Mouse (Mus musculus) heart, embryonic 16.5 days (tissue): ENCODE data around the gene Plxna1. TPM values are rescaled to one million over a fixed set of nuclear protein-coding genes. Genes with fewer than 3 reads are reported as not detected.

Experiments
- ATAC-seq: fragments of 200-750 bp; cut with Nextera tagmentation; replicated peaks from 2 replicates; pipeline ENCODE4 v1.8.0; 2017; ENCODE audit warnings: moderate number of reproducible peaks; ENCODE audit not compliant: insufficient read depth, low FRiP score; ENCODE audit errors: extremely low read depth
- H3K27ac ChIP-seq: fragments of 300-500 bp; sonication (generic); 2 replicates; pipeline ENCODE4 v1.5.1; 2014; ENCODE audit warnings: mild to moderate bottlenecking, low read length, control low read depth, moderate library complexity
- H3K27me3 ChIP-seq: fragments of 300-500 bp; sonication (generic); 2 replicates; pipeline ENCODE4 v1.6.1; 2014; ENCODE audit warnings: low read length, mixed read lengths; ENCODE audit not compliant: control insufficient read depth, insufficient read depth
- H3K36me3 ChIP-seq: fragments of 300-500 bp; sonication (generic); 2 replicates; pipeline ENCODE4 v1.6.1; 2014; ENCODE audit not compliant: control insufficient read depth, insufficient read depth
- H3K4me1 ChIP-seq: fragments of 300-500 bp; sonication (generic); 2 replicates; pipeline ENCODE4 v1.6.1; 2014; ENCODE audit warnings: low read length, mixed read lengths; ENCODE audit not compliant: control insufficient read depth, insufficient read depth
- H3K4me2 ChIP-seq: fragments of 300-500 bp; sonication (generic); 2 replicates; pipeline ENCODE4 v1.6.1; 2014; ENCODE audit warnings: low read depth, mild to moderate bottlenecking, control low read depth, low read length
- H3K4me3 ChIP-seq: fragments of 300-500 bp; sonication (generic); 2 replicates; pipeline ENCODE4 v1.5.1; 2014; ENCODE audit warnings: mild to moderate bottlenecking, control low read depth, low read length
- H3K9ac ChIP-seq: fragments of 300-500 bp; sonication (generic); 2 replicates; pipeline ENCODE4 v1.6.1; 2014; ENCODE audit warnings: low read length, control low read depth
- H3K9me3 ChIP-seq: fragments of 300-500 bp; sonication (generic); replicated peaks from 2 replicates; pipeline ENCODE4 v1.6.1; 2016; ENCODE audit warnings: low read length; ENCODE audit not compliant: control insufficient read depth
- WGBS: fragments of 180-500 bp; shearing (Covaris S2); extraction: QIAGEN DNeasy Blood & Tissue Kit; methylation state at CpG from one replicate; pipeline ENCODE4 v1.1.7; 2014; 5-methylcytosine and 5-hydroxymethylcytosine counted together
- polyA plus RNA-seq: library from polyadenylated mRNA; unstranded; fragments of >200 nt; fragmentation: Nextera tagmentation; extraction: Ambion mirVana; gene quantifications from 2 replicates; pipeline ENCODE4 v1.2.1, GENCODE M21; 2015

Plxna1 gene
- polyA plus RNA-seq, 1 experiment from 2014 or later = 7.5 TPM

GRCm38 (mm10) chr6:89397919-89398318 is 35.5 kb upstream of the Plxna1 start:
- Histone ChIP-seq H3K27ac (no peak overlapping the region), H3K4me2 (no peak overlapping the region), H3K27me3 (no peaks in the 10 kb centered on the region), H3K9ac (no peak overlapping the region), H3K4me3 (no peak overlapping the region), H3K9me3 (no peaks in the 10 kb centered on the region), H3K4me1 (no peaks in the 10 kb centered on the region), H3K36me3 (no peaks in the 10 kb centered on the region)
- no peak for ATAC-seq
- WGBS = 65% methylated on average over 4 of the region's 4 CpGs

- no peak for ATAC-seq
- Histone ChIP-seq H3K4me2 (no peak overlapping the region), H3K27ac (no peak overlapping the region), H3K36me3 (no peaks in the 10 kb centered on the region), H3K9ac (no peak overlapping the region), H3K9me3 (no peaks in the 10 kb centered on the region), H3K4me1 (no peaks in the 10 kb centered on the region), H3K27me3 (no peaks in the 10 kb centered on the region), H3K4me3 (no peak overlapping the region)
- WGBS = 71% methylated on average over 2 of the region's 2 CpGs
Measured at GRCm38 (mm10) chr6:89393820-89394219, 31.4 kb upstream of the Plxna1 start.

- H3K4me3 ChIP-seq = no peak overlapping the region
- H3K36me3 ChIP-seq = no peaks in the 10 kb centered on the region
- no peak for ATAC-seq
- H3K27me3 ChIP-seq = no peaks in the 10 kb centered on the region
- 84% methylated on average over 2 of the region's 2 CpGs for WGBS
- no peak overlapping the region for H3K4me2 ChIP-seq
- H3K27ac ChIP-seq = no peak overlapping the region
- no peaks in the 10 kb centered on the region for H3K9me3 ChIP-seq
- peaks cover 4% of the 10 kb centered on the region; the same call in 1 of the 2 replicates for H3K4me1 ChIP-seq
- no peak overlapping the region for H3K9ac ChIP-seq
Measured at GRCm38 (mm10) chr6:89392213-89392612, 29.8 kb upstream of the Plxna1 start.

GRCm38 (mm10) chr6:89389771-89390170 is 27.4 kb upstream of the Plxna1 start:
- Histone ChIP-seq H3K9ac (no peak overlapping the region), H3K4me1 (peaks cover 6% of the 10 kb centered on the region), H3K27ac (no peak overlapping the region), H3K9me3 (no peaks in the 10 kb centered on the region), H3K27me3 (no peaks in the 10 kb centered on the region), H3K4me2 (no peak overlapping the region), H3K36me3 (no peaks in the 10 kb centered on the region), H3K4me3 (no peak overlapping the region)
- WGBS = 81% methylated on average over 7 of the region's 7 CpGs
- no peak for ATAC-seq

GRCm38 (mm10) chr6:89386956-89387355 is 24.5 kb upstream of the Plxna1 start:
- ATAC-seq = 0 out of 2 replicates have a peak, but pooled peaks have one; percentile 28
- Histone ChIP-seq H3K4me3 (no peak overlapping the region), H3K4me1 (peaks cover 16% of the 10 kb centered on the region), H3K27ac (no peak overlapping the region), H3K36me3 (no peaks in the 10 kb centered on the region), H3K4me2 (no peak overlapping the region), H3K9me3 (no peaks in the 10 kb centered on the region), H3K27me3 (no peaks in the 10 kb centered on the region), H3K9ac (no peak overlapping the region)
- 31% methylated on average over 1 of the region's 1 CpGs for WGBS

GRCm38 (mm10) chr6:89384699-89385098 is 22.3 kb upstream of the Plxna1 start:
- Histone ChIP-seq H3K4me3 (no peak overlapping the region), H3K9ac (no peak overlapping the region), H3K27ac (no peak overlapping the region), H3K4me1 (peaks cover 16% of the 10 kb centered on the region), H3K9me3 (no peaks in the 10 kb centered on the region), H3K27me3 (no peaks in the 10 kb centered on the region), H3K36me3 (no peaks in the 10 kb centered on the region), H3K4me2 (no peak overlapping the region)
- ATAC-seq = peak; percentile 56
- 33% methylated on average over 2 of the region's 2 CpGs for WGBS

- Histone ChIP-seq H3K27me3 (no peaks in the 10 kb centered on the region), H3K9me3 (no peaks in the 10 kb centered on the region), H3K27ac (no peak overlapping the region), H3K4me3 (no peak overlapping the region), H3K36me3 (no peaks in the 10 kb centered on the region), H3K9ac (no peak overlapping the region), H3K4me1 (peaks cover 11% of the 10 kb centered on the region), H3K4me2 (no peak overlapping the region)
- WGBS = 81% methylated on average over 5 of the region's 5 CpGs
- no peak for ATAC-seq
Measured at GRCm38 (mm10) chr6:89381851-89382250, 19.4 kb upstream of the Plxna1 start.

- WGBS = 70% methylated on average over 3 of the region's 3 CpGs
Measured at GRCm38 (mm10) chr6:89381172-89381571, 18.8 kb upstream of the Plxna1 start.

GRCm38 (mm10) chr6:89380751-89381150 is 18.3 kb upstream of the Plxna1 start:
- peaks cover 11% of the 10 kb centered on the region for H3K4me1 ChIP-seq
- no peak overlapping the region for H3K27ac ChIP-seq
- H3K36me3 ChIP-seq = no peaks in the 10 kb centered on the region
- H3K4me2 ChIP-seq = no peak overlapping the region
- 52% methylated on average over 3 of the region's 3 CpGs for WGBS
- no peak overlapping the region for H3K4me3 ChIP-seq
- H3K27me3 ChIP-seq = no peaks in the 10 kb centered on the region
- no peak for ATAC-seq
- H3K9ac ChIP-seq = no peak overlapping the region
- H3K9me3 ChIP-seq = no peaks in the 10 kb centered on the region

More at GRCm38 (mm10) chr6:89381172-89381571, 18.8 kb upstream of the Plxna1 start:
- Histone ChIP-seq H3K4me1 (peaks cover 11% of the 10 kb centered on the region), H3K4me2 (no peak overlapping the region), H3K36me3 (no peaks in the 10 kb centered on the region), H3K9me3 (no peaks in the 10 kb centered on the region), H3K27ac (no peak overlapping the region), H3K27me3 (no peaks in the 10 kb centered on the region), H3K4me3 (no peak overlapping the region), H3K9ac (no peak overlapping the region)
- no peak for ATAC-seq
